Mouse (Mus musculus): ENCODE results near the gene Clip3. TPM values are rescaled to one million over a fixed set of nuclear protein-coding genes. Genes with fewer than 3 reads are reported as not detected.

Gene Clip3
- polyA plus RNA-seq, 1 experiment from 2014 or later, result 120 TPM

- H3K9ac ChIP-seq, result peak within 1 kb of the TSS; percentile 95
- H3K9me3 ChIP-seq, result no peaks in the 10 kb centered on the region
- 0 out of 2 replicates have a peak, but pooled peaks cover 3% of the 10 kb centered on the region for H3K27me3 ChIP-seq
- peak within 1 kb of the TSS; percentile 95 for H3K4me3 ChIP-seq
- WGBS, result under 1% methylated on average over 63 of the region's 63 CpGs
- H3K4me2 ChIP-seq, result peak within 1 kb of the TSS; percentile 91
- no peaks in the 10 kb centered on the region for H3K36me3 ChIP-seq
- peak; percentile 72 for ATAC-seq (ENCODE audit: low FRiP score, low read depth)
- H3K4me1 ChIP-seq (replicated peaks), result peaks cover 16% of the 10 kb centered on the region
- peak within 1 kb of the TSS; percentile 88 for H3K27ac ChIP-seq (replicated peaks)
Observed at GRCm38 (mm10) chr7:30321539-30322284, 30.2 kb downstream of the Clip3 start, which contains the start of gene E130208F15Rik. TSS of gene E130208F15Rik (plus strand) at chr7:30321740.

GRCm38 (mm10) chr7:30322285-30322667 lies 30.7 kb downstream of the Clip3 start:
- peak overlapping the region; percentile 88 for H3K27ac ChIP-seq (replicated peaks)
- H3K36me3 ChIP-seq, result no peaks in the 10 kb centered on the region
- 0 out of 2 replicates have a peak, but pooled peaks cover 3% of the 10 kb centered on the region for H3K27me3 ChIP-seq
- peak overlapping the region; percentile 95 for H3K4me3 ChIP-seq
- H3K4me2 ChIP-seq, result peak overlapping the region; percentile 91
- peaks cover 19% of the 10 kb centered on the region for H3K4me1 ChIP-seq (replicated peaks)
- H3K9me3 ChIP-seq, result no peaks in the 10 kb centered on the region
- under 1% methylated on average over 20 of the region's 20 CpGs for WGBS
- peak overlapping the region; percentile 95 for H3K9ac ChIP-seq
- ATAC-seq (ENCODE audit: low FRiP score, low read depth), result peak; percentile 98

GRCm38 (mm10) chr7:30322865-30323264 lies 31.3 kb downstream of the Clip3 start:
- WGBS, result 42% methylated on average over 6 of the region's 6 CpGs
- Histone ChIP-seq H3K9me3 (no peaks in the 10 kb centered on the region), H3K27ac (replicated peaks) (peak overlapping the region; percentile 88), H3K9ac (0 out of 2 replicates have a peak overlapping the region, but pooled peaks have one; percentile 95), H3K4me1 (replicated peaks) (peaks cover 21% of the 10 kb centered on the region), H3K27me3 (0 out of 2 replicates have a peak, but pooled peaks cover 3% of the 10 kb centered on the region), H3K4me3 (peak overlapping the region; percentile 95), H3K4me2 (peak overlapping the region; percentile 91), H3K36me3 (no peaks in the 10 kb centered on the region)
- ATAC-seq (ENCODE audit: low FRiP score, low read depth), result peak; percentile 3; the same call in 1 of the 2 replicates

DNA sequence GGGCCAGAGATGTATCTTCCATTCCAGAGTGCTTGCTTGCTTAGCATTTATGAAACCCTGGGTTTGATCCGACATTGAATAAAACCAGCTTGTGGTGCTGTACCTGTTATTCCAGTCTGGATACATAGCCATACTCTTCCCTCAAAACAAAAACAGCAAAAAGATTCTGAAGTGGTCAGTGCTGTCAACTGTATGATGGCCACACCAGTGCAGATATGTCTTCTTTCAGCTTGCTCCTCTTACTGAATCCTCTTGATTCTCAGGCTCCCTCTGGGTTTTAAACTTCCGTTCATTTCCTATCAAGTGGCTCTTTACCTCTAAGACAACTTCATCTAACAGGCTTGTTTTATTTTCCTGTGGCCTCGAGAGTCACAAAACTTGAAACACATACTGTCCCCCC lies 32.3 kb downstream of the Clip3 start, which contains the start of gene Sdhaf1:
Sdhaf1 (minus strand) TSS at position 101 of the 400 bp plus-strand sequence.
- Histone ChIP-seq H3K4me2 (peak within 1 kb of the TSS; percentile 91), H3K27me3 (0 out of 2 replicates have a peak, but pooled peaks cover 3% of the 10 kb centered on the region), H3K4me3 (peak within 1 kb of the TSS; percentile 95), H3K36me3 (no peaks in the 10 kb centered on the region), H3K4me1 (replicated peaks) (peaks cover 21% of the 10 kb centered on the region), H3K9me3 (no peaks in the 10 kb centered on the region), H3K9ac (0 out of 2 replicates have a peak within 1 kb of the TSS, but pooled peaks have one; percentile 95), H3K27ac (replicated peaks) (peak within 1 kb of the TSS; percentile 88; the same call in 1 of the 2 replicates)
- ATAC-seq (ENCODE audit: low FRiP score, low read depth), result no peak
- 83% methylated on average over 3 of the region's 3 CpGs for whole genome bisulfite sequencing

- no peak overlapping the region for H3K4me3 ChIP-seq
Observed at GRCm38 (mm10) chr7:30324300-30324944, 32.9 kb downstream of the Clip3 start.

DNA sequence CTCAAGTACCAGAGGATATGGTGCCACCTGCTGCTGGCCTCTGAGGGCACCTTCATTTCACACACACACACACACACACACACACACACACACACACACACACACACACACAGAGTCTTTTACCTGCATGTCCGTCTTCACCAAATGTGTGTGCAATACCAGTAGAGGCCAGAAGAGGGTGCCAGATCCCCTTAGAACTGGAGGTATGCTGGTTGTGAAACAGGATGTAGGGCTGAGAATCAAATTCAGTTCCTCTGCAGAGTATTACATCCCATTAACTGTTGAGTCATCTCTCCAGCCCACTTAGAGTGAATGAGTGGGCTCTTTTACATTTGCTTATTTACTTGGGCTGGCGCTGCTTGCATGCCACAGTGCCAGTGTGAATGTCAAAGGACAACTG lies 33.8 kb downstream of the Clip3 start:
- no peak overlapping the region for H3K27ac ChIP-seq (replicated peaks)
- H3K27me3 ChIP-seq, result 0 out of 2 replicates have a peak, but pooled peaks cover 3% of the 10 kb centered on the region
- no peak overlapping the region for H3K4me3 ChIP-seq
- H3K4me2 ChIP-seq, result no peak overlapping the region
- no peaks in the 10 kb centered on the region for H3K36me3 ChIP-seq
- no peak overlapping the region for H3K9ac ChIP-seq
- H3K9me3 ChIP-seq, result no peaks in the 10 kb centered on the region
- peaks cover 21% of the 10 kb centered on the region for H3K4me1 ChIP-seq (replicated peaks)
- WGBS, result 39% methylated on average over 2 of the region's 2 CpGs
- ATAC-seq (ENCODE audit: low FRiP score, low read depth), result no peak

More at GRCm38 (mm10) chr7:30324300-30324944, 32.9 kb downstream of the Clip3 start:
- H3K4me1 ChIP-seq (replicated peaks), result peaks cover 21% of the 10 kb centered on the region
- no peak overlapping the region for H3K27ac ChIP-seq (replicated peaks)
- no peak overlapping the region for H3K9ac ChIP-seq
- 86% methylated on average over 5 of the region's 5 CpGs for WGBS
- ATAC-seq (ENCODE audit: low FRiP score, low read depth), result no peak
- no peaks in the 10 kb centered on the region for H3K9me3 ChIP-seq
- H3K27me3 ChIP-seq, result 0 out of 2 replicates have a peak, but pooled peaks cover 3% of the 10 kb centered on the region
- no peak overlapping the region for H3K4me2 ChIP-seq
- H3K36me3 ChIP-seq, result no peaks in the 10 kb centered on the region

GRCm38 (mm10) chr7:30326427-30326826 lies 34.9 kb downstream of the Clip3 start:
- Histone ChIP-seq H3K27ac (replicated peaks) (no peak overlapping the region), H3K9me3 (no peaks in the 10 kb centered on the region), H3K27me3 (0 out of 2 replicates have a peak, but pooled peaks cover 3% of the 10 kb centered on the region), H3K9ac (no peak overlapping the region), H3K4me1 (replicated peaks) (peaks cover 15% of the 10 kb centered on the region), H3K36me3 (no peaks in the 10 kb centered on the region), H3K4me3 (no peak overlapping the region), H3K4me2 (no peak overlapping the region)
- ATAC-seq (ENCODE audit: low FRiP score, low read depth), result no peak

DNA sequence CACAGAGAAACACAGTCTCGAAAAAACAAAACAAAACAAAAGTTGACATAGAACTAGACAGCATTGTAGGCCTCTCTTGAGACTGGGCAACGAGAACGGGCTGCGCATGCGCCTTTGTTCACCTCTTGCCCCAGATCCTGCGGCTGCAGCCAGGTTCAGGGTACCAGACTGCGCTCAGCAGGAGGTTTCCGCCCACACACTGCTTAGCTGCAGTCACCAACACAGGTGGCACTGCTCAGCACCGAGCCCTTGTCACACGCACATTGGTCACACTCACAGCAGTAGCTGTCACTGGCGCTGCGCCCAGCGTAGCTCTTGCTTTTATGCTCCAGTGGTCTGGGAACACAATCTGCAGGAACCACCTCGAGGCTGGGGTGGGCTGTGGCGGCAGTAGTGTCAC lies 35.6 kb downstream of the Clip3 start:
- Histone ChIP-seq H3K9me3 (no peaks in the 10 kb centered on the region), H3K4me1 (replicated peaks) (peaks cover 17% of the 10 kb centered on the region), H3K9ac (no peak overlapping the region), H3K27ac (replicated peaks) (0 out of 2 replicates have a peak overlapping the region, but pooled peaks have one; percentile 12), H3K27me3 (0 out of 2 replicates have a peak, but pooled peaks cover 3% of the 10 kb centered on the region), H3K4me2 (no peak overlapping the region), H3K36me3 (no peaks in the 10 kb centered on the region), H3K4me3 (no peak overlapping the region)
- 45% methylated on average over 15 of the region's 15 CpGs for WGBS
- ATAC-seq (ENCODE audit: low FRiP score, low read depth), result no peak

DNA sequence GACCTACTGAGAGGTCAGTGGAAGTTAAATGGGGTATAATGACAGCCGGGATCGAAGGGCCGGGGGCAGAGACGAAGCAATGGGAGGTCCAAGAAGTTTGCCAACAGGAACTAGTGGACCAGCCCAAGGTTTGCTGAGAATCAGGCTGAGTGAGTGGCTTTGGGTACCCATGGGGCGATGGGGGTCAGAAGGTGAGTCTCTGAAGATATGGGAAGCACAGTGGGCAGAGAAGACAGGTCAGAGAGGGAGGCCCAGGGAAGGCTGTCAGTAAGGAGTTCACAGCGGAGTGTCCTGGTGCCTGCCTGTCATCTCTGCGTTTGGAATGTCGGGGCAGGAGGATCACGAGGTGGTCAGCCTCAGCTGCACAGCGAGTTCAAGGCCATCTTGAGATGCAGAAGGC lies 36.9 kb downstream of the Clip3 start:
- Histone ChIP-seq H3K27me3 (0 out of 2 replicates have a peak, but pooled peaks cover 2% of the 10 kb centered on the region), H3K4me2 (no peak overlapping the region), H3K27ac (replicated peaks) (no peak overlapping the region), H3K4me1 (replicated peaks) (peaks cover 21% of the 10 kb centered on the region), H3K9ac (no peak overlapping the region), H3K36me3 (no peaks in the 10 kb centered on the region), H3K4me3 (no peak overlapping the region), H3K9me3 (no peaks in the 10 kb centered on the region)
- ATAC-seq (ENCODE audit: low FRiP score, low read depth), result no peak
- 52% methylated on average over 10 of the region's 10 CpGs for WGBS

DNA sequence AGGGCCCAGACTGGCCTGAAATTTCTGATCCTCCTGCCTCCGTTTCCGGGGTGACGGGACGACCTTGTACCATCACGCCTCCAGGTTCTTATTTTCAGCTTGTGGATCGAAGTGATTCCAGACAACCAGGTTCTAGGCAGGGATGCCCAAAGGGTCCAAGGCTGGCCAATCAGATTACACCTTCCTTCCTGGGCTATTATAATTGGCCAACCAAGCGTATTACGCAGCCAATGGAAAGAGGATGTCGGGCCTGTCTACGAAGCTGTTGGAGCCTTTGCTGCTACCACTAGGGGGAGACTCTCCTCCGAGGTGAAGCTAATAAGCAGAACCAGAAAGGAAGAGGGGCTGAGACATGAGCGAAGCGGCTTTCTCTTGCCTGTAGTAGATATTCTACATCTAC lies 40.4 kb downstream of the Clip3 start:
- Histone ChIP-seq H3K27ac (replicated peaks) (peak overlapping the region; percentile 50), H3K27me3 (peaks cover 17% of the 10 kb centered on the region), H3K4me2 (peak overlapping the region; percentile 54), H3K36me3 (no peaks in the 10 kb centered on the region), H3K4me1 (replicated peaks) (peaks cover 37% of the 10 kb centered on the region), H3K9me3 (no peaks in the 10 kb centered on the region), H3K4me3 (peak overlapping the region; percentile 29), H3K9ac (no peak overlapping the region)
- WGBS, result 4% methylated on average over 13 of the region's 13 CpGs
- ATAC-seq (ENCODE audit: low FRiP score, low read depth), result peak; percentile 94

DNA sequence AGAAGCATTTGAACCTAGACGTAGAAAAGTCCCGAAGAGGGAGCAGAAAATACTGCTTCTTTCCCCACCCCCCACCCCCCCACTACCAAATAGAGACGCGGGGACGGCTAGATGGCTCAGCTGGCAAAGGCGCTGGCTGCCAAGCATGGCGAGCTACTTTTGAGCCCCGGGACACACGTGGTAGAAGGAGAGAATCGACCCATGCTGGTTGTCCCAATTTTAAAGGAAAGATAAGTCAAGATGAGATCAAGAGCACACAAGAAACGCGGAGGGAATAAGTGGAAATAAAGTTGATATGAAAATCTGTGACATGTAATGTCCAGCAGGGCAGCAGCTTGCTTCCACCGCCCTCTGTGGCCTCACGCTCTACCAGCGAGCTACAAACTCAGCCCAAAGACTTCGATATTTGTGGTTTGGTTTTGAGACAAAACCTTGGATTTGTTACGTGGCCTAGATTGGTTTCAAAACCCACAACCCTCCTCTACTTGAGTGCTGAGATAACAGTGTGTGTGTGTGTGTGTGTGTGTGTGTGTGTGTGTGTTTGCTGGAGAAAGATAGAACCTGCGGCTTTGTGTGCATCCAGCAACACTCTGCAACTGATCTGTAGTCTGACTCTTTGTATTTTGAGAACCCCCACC lies 41.2 kb downstream of the Clip3 start:
- no peak overlapping the region for H3K27ac ChIP-seq (replicated peaks)

More for the DNA sequence above, 41.2 kb downstream of the Clip3 start:
- Histone ChIP-seq H3K4me3 (peak overlapping the region; percentile 29; the same call in 1 of the 2 replicates), H3K9me3 (no peaks in the 10 kb centered on the region), H3K4me1 (replicated peaks) (peaks cover 33% of the 10 kb centered on the region), H3K27me3 (peaks cover 17% of the 10 kb centered on the region), H3K9ac (no peak overlapping the region), H3K36me3 (no peaks in the 10 kb centered on the region), H3K4me2 (peak overlapping the region; percentile 54)
- no peak for ATAC-seq (ENCODE audit: low FRiP score, low read depth)
- 59% methylated on average over 18 of the region's 18 CpGs for WGBS
